Mouse (Mus musculus) urinary bladder, postnatal 10 days (tissue): ENCODE results near the gene Pet2.

Experiments
- DNase-seq: peaks from one replicate; pipeline ENCODE4 v3.0.0; 2022; ENCODE audit warnings: low spot score

The Pet2 gene

DNA sequence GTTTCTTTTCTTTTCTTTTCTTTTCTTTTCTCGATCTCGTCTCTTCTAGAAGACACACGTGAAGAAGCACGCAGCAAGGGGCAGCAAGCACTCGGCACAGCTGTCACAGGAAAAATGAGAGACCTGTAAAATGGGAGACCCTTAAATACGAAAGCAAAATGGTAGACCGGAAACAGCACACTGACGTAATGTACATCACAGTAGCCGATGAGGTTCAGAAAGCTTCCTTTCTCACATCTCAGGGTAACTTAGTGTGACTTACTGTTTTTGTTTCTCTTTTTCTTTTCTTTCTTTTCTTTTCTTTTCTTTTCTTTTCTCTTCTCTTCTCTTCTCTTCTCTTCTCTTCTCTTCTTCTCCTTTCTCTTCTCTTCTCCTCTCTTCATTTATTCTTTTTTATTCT lies at the start of gene Pet2:
Pet2 (minus strand) TSS at position 101 of the 400 bp plus-strand sequence.
- no peak for DNase-seq
